Mouse (Mus musculus) brain, embryonic 14.5 days (tissue): Measurements from ENCODE around the gene Zfp869.
"Not testable (repeated sequence)": the region's sequence is repeated elsewhere in the genome, so short reads cannot be mapped to it uniquely, and the experiment has no call there.

Experiments used
- CTCF ChIP-seq: fragments of 200-500 bp; IDR thresholded peaks from 2 replicates; pipeline ENCODE4 v1.5.1; 2012; ENCODE audit warnings: inconsistent platforms, mild to moderate bottlenecking, moderate library complexity, borderline replicate concordance; ENCODE audit not compliant: insufficient read depth, insufficient read length; ENCODE audit errors: extremely low read depth
- POLR2A ChIP-seq: fragments of 200-500 bp; IDR thresholded peaks from 2 replicates; pipeline ENCODE4 v1.6.1; 2012; ENCODE audit warnings: mild to moderate bottlenecking, inconsistent platforms, borderline replicate concordance; ENCODE audit not compliant: poor library complexity, insufficient read depth, insufficient read length, severe bottlenecking; ENCODE audit errors: extremely low read depth

DNA sequence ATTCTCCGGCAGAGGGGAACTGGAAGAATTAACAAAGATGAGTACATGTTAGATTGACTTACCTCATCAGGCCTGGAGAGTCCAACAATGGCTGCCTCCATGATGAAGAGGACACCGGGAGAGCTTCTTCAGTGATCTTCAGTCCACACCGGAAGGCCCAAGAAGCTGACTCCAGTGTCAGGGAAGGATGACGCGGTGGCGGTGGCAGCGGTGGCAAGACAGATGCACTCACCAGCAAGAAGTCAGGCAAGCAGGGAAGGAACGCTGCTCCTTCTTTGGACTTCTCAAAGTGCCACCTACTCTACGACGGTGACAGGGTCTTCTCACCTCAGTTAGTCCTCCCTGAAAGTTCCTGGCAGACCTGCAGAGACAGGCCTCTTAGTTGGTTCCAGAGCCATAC is at the start of gene Zfp869:
- TF ChIP-seq POLR2A, CTCF: not testable (repeated sequence)
